Mouse (Mus musculus) heart, embryonic 13.5 days (tissue): ENCODE results near the gene Aim2. TPM values are rescaled to one million over a fixed set of nuclear protein-coding genes. Genes with fewer than 3 reads are reported as not detected.
A peak's percentile ranks its signal among the peaks of the same experiment; 100 is the strongest.
"Not testable (repeated sequence)": the region's sequence is repeated elsewhere in the genome, so short reads cannot be mapped to it uniquely, and the experiment has no call there.

Source experiments
- ATAC-seq: fragments of 200-750 bp; cut with Nextera tagmentation; 2 replicates; pipeline ENCODE4 v1.8.0; 2017; ENCODE audit warnings: moderate TSS enrichment; ENCODE audit not compliant: insufficient number of reproducible peaks, low FRiP score, low TSS enrichment; ENCODE audit errors: extremely low read depth
- H3K27ac ChIP-seq: fragments of 300-500 bp; sonication (generic); replicated peaks from 2 replicates; pipeline ENCODE4 v1.5.1; 2015; ENCODE audit warnings: moderate library complexity, mild to moderate bottlenecking, inconsistent platforms
- H3K27me3 ChIP-seq: fragments of 300-500 bp; sonication (generic); replicated peaks from 2 replicates; pipeline ENCODE4 v1.6.1; 2015; ENCODE audit warnings: mild to moderate bottlenecking, inconsistent platforms
- H3K36me3 ChIP-seq: fragments of 300-500 bp; sonication (generic); 2 replicates; pipeline ENCODE4 v1.6.1; 2015; ENCODE audit warnings: mild to moderate bottlenecking, inconsistent platforms
- H3K4me1 ChIP-seq: fragments of 300-500 bp; sonication (generic); 2 replicates; pipeline ENCODE4 v1.6.1; 2015; ENCODE audit warnings: inconsistent platforms
- H3K4me2 ChIP-seq: fragments of 300-500 bp; sonication (generic); 2 replicates; pipeline ENCODE4 v1.6.1; 2015; ENCODE audit warnings: inconsistent platforms, mild to moderate bottlenecking, moderate library complexity
- H3K4me3 ChIP-seq: fragments of 300-500 bp; sonication (generic); 2 replicates; pipeline ENCODE4 v1.5.1; 2015; ENCODE audit warnings: moderate library complexity, mild to moderate bottlenecking, inconsistent platforms
- H3K9ac ChIP-seq: fragments of 300-500 bp; sonication (generic); 2 replicates; pipeline ENCODE4 v1.6.1; 2015; ENCODE audit warnings: inconsistent platforms, mild to moderate bottlenecking, moderate library complexity
- H3K9me3 ChIP-seq: fragments of 300-500 bp; sonication (generic); 2 replicates; pipeline ENCODE4 v1.6.1; 2016; ENCODE audit warnings: inconsistent platforms
- WGBS: fragments of 180-500 bp; shearing (Covaris S2); methylation state at CpG from one replicate; pipeline ENCODE4 v1.1.7; 2015; ENCODE audit warnings: mixed read lengths; 5-methylcytosine and 5-hydroxymethylcytosine counted together
- polyA plus RNA-seq: library from polyadenylated mRNA; unstranded; fragments of >200 nt; fragmentation: Nextera tagmentation; extraction: Ambion mirVana; gene quantifications from 2 replicates; pipeline ENCODE4 v1.2.1, GENCODE M21; 2015

The Aim2 gene
- polyA plus RNA-seq: 1.4 and 2.3 TPM in 2 replicates

GRCm38 (mm10) chr1:173350372-173350957, at the start of gene Aim2:
TSS of gene Aim2 (plus strand) at chr1:173350879.
- peak; percentile 32; the same call in 1 of the 2 replicates for ATAC-seq
- peak within 1 kb of the TSS; percentile 66 for H3K9ac ChIP-seq
- WGBS: 10% methylated on average over 10 of the region's 10 CpGs

GRCm38 (mm10) chr1:173302795-173303194, 47.9 kb upstream of the Aim2 start:
- not testable (repeated sequence) for H3K36me3 ChIP-seq, H3K4me1 ChIP-seq, H3K9ac ChIP-seq, H3K4me3 ChIP-seq, ATAC-seq, H3K27ac ChIP-seq, H3K9me3 ChIP-seq, H3K27me3 ChIP-seq, H3K4me2 ChIP-seq
- 57% methylated on average over 3 of the region's 3 CpGs for WGBS

More at GRCm38 (mm10) chr1:173350372-173350957, at the start of gene Aim2:
- H3K36me3 ChIP-seq: no peaks in the 10 kb centered on the region
- peaks cover 19% of the 10 kb centered on the region for H3K4me1 ChIP-seq
- no peaks in the 10 kb centered on the region for H3K9me3 ChIP-seq
- H3K27me3 ChIP-seq: no peaks in the 10 kb centered on the region
- no peak within 1 kb of the TSS for H3K27ac ChIP-seq
- H3K4me3 ChIP-seq: peak within 1 kb of the TSS; percentile 42
- H3K4me2 ChIP-seq: peak within 1 kb of the TSS; percentile 68

DNA sequence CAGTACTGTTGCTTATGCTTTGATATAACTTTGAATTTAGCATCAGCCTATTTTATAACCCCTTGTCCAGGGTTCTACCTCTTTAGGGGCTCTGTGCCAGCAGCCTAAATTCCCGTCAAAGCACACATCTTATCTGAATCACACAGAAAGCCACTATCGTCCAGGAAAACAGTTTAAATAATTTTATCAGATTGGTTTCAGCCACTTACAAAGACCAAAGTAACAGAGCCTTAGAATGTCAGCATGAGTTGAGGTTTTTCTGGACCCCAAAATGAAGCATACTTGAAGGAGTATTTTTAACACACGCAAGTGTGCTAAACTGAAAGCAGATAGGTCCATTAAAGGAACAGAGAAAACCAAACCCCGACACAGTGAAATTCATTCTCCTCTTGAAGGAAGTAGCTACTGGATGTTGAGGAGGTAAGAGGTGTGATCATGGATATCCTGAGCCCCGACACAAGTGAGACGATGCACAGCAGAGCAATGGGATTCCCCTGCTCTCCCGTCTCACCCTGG, 37.1 kb upstream of the Aim2 start:
- H3K4me1 ChIP-seq, ATAC-seq, H3K9me3 ChIP-seq, H3K9ac ChIP-seq, H3K27ac ChIP-seq, H3K4me2 ChIP-seq, H3K4me3 ChIP-seq, H3K27me3 ChIP-seq, H3K36me3 ChIP-seq: not testable (repeated sequence)
- 55% methylated on average over 7 of the region's 7 CpGs for WGBS

GRCm38 (mm10) chr1:173315725-173316124, 35.0 kb upstream of the Aim2 start:
- Histone ChIP-seq H3K36me3 (no peaks in the 10 kb centered on the region), H3K9me3 (no peaks in the 10 kb centered on the region), H3K4me2 (no peak overlapping the region), H3K27me3 (no peaks in the 10 kb centered on the region), H3K4me1 (no peaks in the 10 kb centered on the region), H3K27ac (no peak overlapping the region), H3K9ac (no peak overlapping the region), H3K4me3 (no peak overlapping the region)
- WGBS: 76% methylated on average over 3 of the region's 3 CpGs
- ATAC-seq: no peak

DNA sequence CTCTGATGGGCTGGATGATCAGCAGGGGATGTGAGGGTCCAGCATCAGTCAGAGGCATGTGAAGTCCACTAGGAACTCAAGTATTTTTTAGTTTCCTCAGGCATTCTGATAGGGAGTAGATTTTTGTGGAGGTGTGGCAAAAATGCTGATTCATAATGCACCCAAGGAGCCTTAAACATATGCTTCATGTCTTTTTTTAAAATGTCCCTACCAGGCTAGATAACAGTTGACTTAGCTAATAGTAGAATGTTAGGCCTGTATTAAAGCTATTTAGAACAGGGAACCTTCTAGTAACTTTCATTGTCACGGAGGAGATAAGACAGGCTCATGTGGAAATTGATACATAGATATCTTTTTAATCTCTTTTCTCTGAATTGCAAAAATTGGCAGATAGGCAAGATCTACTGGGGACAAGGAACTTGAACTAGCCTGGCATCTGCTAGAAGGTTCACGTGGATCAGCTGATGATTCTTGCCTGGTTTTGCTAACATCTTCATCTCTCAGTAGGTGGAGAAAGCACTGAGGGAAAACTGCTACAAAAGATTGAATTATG, 32.7 kb upstream of the Aim2 start:
- ATAC-seq: no peak
- Histone ChIP-seq H3K27ac (no peak overlapping the region), H3K36me3 (no peaks in the 10 kb centered on the region), H3K27me3 (no peaks in the 10 kb centered on the region), H3K4me1 (no peaks in the 10 kb centered on the region), H3K9ac (no peak overlapping the region), H3K4me3 (no peak overlapping the region), H3K4me2 (no peak overlapping the region), H3K9me3 (no peaks in the 10 kb centered on the region)
- WGBS: 80% methylated on average over 2 of the region's 2 CpGs

GRCm38 (mm10) chr1:173321593-173322248, 29.0 kb upstream of the Aim2 start:
- Histone ChIP-seq H3K9me3 (no peaks in the 10 kb centered on the region), H3K4me2 (no peak overlapping the region), H3K27ac (no peak overlapping the region), H3K27me3 (no peaks in the 10 kb centered on the region), H3K4me1 (no peaks in the 10 kb centered on the region), H3K36me3 (no peaks in the 10 kb centered on the region), H3K9ac (no peak overlapping the region), H3K4me3 (no peak overlapping the region)
- ATAC-seq: no peak
- WGBS: 66% methylated on average over 8 of the region's 8 CpGs

DNA sequence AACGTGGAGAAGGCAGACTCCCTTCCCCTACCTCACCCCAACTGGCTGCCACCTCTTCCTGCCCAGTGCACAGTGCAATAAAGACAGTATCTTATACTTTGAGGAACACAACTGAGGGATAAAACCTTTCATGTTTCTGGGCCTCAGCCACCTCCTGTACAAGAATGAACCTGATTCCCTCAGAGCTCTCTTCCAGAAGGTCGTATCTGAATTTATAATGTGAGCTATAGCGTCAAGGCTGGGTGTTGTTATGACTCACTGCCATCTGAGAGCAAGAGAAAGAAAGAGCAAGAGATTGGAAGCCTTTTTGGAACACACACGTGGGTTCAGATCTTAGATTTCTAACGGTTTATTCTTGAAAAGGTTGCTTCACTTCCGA, 28.4 kb upstream of the Aim2 start:
- no peaks in the 10 kb centered on the region for H3K9me3 ChIP-seq
- H3K4me1 ChIP-seq: no peaks in the 10 kb centered on the region
- no peaks in the 10 kb centered on the region for H3K36me3 ChIP-seq
- ATAC-seq: no peak
- 52% methylated on average over 6 of the region's 6 CpGs for WGBS
- no peak overlapping the region for H3K4me2 ChIP-seq
- H3K9ac ChIP-seq: no peak overlapping the region
- no peaks in the 10 kb centered on the region for H3K27me3 ChIP-seq
- no peak overlapping the region for H3K4me3 ChIP-seq
- H3K27ac ChIP-seq: no peak overlapping the region

DNA sequence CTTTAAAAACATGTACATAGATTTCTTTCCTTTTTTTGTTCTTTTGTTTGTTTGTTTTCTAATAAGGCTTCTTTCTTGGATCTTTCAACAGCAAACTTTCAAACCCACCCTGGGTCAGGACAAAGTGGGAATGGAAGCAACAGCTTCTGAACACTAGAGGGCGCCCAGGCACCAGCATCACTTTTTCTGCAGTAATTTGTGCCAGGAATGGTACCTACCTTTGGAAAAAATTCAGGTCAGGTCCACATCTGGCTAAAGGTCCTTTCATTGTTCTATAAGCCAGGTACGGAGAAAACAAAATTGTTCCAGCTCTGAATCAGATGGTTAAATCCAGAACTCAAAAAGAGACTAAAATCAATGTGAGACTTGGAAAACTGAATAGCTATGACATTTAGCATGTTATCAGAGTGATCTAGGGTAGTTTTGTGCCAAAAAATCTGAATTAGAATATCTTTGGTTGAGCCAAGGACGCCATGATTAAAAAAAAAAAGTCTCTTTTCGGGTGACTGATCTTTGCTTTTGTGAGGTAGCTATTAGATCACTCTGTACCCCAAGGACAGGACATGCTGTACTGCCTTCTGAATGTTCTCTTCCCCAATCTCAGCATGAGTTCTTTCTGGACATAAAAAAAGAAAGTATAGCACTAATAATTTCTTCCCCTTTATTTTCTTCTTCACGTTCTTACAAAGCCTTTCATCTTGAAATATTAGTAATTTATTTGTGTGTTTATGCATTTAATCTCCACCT, 26.7 kb upstream of the Aim2 start:
- H3K4me3 ChIP-seq: no peak overlapping the region
- H3K9me3 ChIP-seq: no peaks in the 10 kb centered on the region
- 19% methylated on average over 5 of the region's 5 CpGs for WGBS
- H3K27ac ChIP-seq: no peak overlapping the region
- no peaks in the 10 kb centered on the region for H3K36me3 ChIP-seq
- H3K27me3 ChIP-seq: no peaks in the 10 kb centered on the region
- peaks cover 2% of the 10 kb centered on the region for H3K4me1 ChIP-seq
- H3K9ac ChIP-seq: no peak overlapping the region
- no peak for ATAC-seq
- no peak overlapping the region for H3K4me2 ChIP-seq

- no peak for ATAC-seq
- H3K4me2 ChIP-seq: no peak overlapping the region
- H3K27me3 ChIP-seq: no peaks in the 10 kb centered on the region
- H3K4me3 ChIP-seq: no peak overlapping the region
- H3K4me1 ChIP-seq: peaks cover 7% of the 10 kb centered on the region
- no peak overlapping the region for H3K9ac ChIP-seq
- 60% methylated on average over 4 of the region's 4 CpGs for WGBS
- no peak overlapping the region for H3K27ac ChIP-seq
- H3K9me3 ChIP-seq: no peaks in the 10 kb centered on the region
- H3K36me3 ChIP-seq: no peaks in the 10 kb centered on the region
Observed at GRCm38 (mm10) chr1:173324961-173325360, 25.7 kb upstream of the Aim2 start.

DNA sequence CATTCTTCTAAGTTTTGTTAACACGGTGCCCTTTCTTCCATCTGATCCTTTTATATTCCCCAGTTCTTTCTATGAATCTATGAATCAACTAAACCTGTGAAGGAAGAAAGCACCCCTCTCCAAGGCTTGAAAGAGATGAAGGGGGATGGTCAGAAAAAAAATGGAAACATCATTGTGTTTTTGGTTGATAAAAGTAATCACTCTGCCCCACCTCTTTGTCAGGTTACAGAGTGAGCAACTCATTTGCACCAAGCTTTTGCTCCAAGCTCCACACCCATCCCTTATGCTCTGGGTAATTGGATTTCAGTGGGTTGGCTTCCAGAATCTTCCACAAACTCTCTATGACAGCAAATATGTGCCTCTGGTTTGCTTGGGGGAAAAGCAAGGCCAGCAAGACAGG, 25.3 kb upstream of the Aim2 start:
- no peaks in the 10 kb centered on the region for H3K9me3 ChIP-seq

DNA sequence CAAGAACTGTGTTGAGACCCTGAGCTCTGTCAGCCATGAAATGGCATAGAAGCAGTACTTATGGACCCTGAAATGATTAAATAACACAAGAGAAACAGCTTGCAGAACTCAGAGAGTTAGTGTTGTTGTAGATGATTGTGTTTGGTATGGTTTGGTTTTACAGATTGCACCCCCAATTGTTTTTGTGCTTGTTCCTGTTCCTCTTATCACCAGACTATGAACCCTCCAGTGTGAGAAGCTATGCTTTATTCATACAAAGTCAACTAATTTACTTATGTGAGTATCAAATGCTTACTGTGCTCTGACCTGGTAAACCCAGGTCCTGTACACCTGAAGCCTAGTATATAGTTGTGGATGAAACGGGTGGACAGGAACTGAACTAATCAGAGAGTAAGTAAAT, 24.1 kb upstream of the Aim2 start:
- H3K36me3 ChIP-seq: no peaks in the 10 kb centered on the region
- ATAC-seq: no peak
- WGBS: 68% methylated on average over 1 of the region's 1 CpGs
- H3K9ac ChIP-seq: no peak overlapping the region
- no peaks in the 10 kb centered on the region for H3K27me3 ChIP-seq
- H3K4me3 ChIP-seq: no peak overlapping the region
- H3K9me3 ChIP-seq: no peaks in the 10 kb centered on the region
- H3K4me1 ChIP-seq: peaks cover 7% of the 10 kb centered on the region
- no peak overlapping the region for H3K27ac ChIP-seq
- H3K4me2 ChIP-seq: no peak overlapping the region

More for the DNA sequence above, 25.3 kb upstream of the Aim2 start:
- Histone ChIP-seq H3K9ac (no peak overlapping the region), H3K4me2 (no peak overlapping the region), H3K27me3 (no peaks in the 10 kb centered on the region), H3K4me1 (peaks cover 7% of the 10 kb centered on the region), H3K4me3 (no peak overlapping the region), H3K27ac (no peak overlapping the region), H3K36me3 (no peaks in the 10 kb centered on the region)
- no peak for ATAC-seq
- 91% methylated on average over 1 of the region's 1 CpGs for WGBS
